Mouse (Mus musculus) heart, postnatal 14 days (tissue): ENCODE data around the gene Cdc42ep1. TPM values are rescaled to one million over a fixed set of nuclear protein-coding genes. Genes with fewer than 3 reads are reported as not detected.

Experiments
- microRNA-seq, 2 experiments: library from miRNA; unstranded; fragments of <30 nt; microRNA quantifications; one replicate each; pipeline ENCODE4 v1.2.0; 2021 to 2022
- total RNA-seq, 2 experiments: library from RNA; stranded (reverse); gene quantifications; 2 replicates each; pipeline ENCODE4 v1.2.3; 2021

Cdc42ep1 gene
- total RNA-seq, 2 experiments from 2014 or later, result 47.5 to 50.8 TPM

Small RNA genes lying within 50 kb of the gene (microRNA-seq; reads per million reads assigned to microRNA genes)
- 0.85 to 2.2 reads per million in 2 experiments for gene Mir6955

Other genes with a start within 250 kb of the Cdc42ep1 start
- 1 to 10 TPM; 5.7 to 8.8 TPM for gene Cyth4, start 245.6 kb upstream of the Cdc42ep1 start, total RNA-seq
- gene Elfn2, start 123.9 kb upstream of the Cdc42ep1 start, total RNA-seq, result 1 to 10 TPM; 3.5 to 4.2 TPM
- gene Mfng, start 69.1 kb upstream of the Cdc42ep1 start, total RNA-seq, result 10 to 100 TPM; 14.0 to 14.6 TPM
- gene Card10, start 39.6 kb upstream of the Cdc42ep1 start, total RNA-seq, result 10 to 100 TPM; 20.3 to 20.6 TPM
- under 1 TPM in 1 of 2 experiments, not detected in 1; 0.53 TPM for gene Lgals2, start 12.9 kb downstream of the Cdc42ep1 start, total RNA-seq
- gene Gga1, start 34.6 kb downstream of the Cdc42ep1 start, total RNA-seq, result 10 to 100 TPM; 38.4 to 39.7 TPM
- gene Gm49510, start 57.0 kb downstream of the Cdc42ep1 start, total RNA-seq, result not detected
- gene Sh3bp1, start 57.1 kb downstream of the Cdc42ep1 start, total RNA-seq, result 1 to 10 TPM; 4.6 to 6.3 TPM
- 1 to 10 TPM; 1.6 to 1.9 TPM for gene Pdxp, start 71.3 kb downstream of the Cdc42ep1 start, total RNA-seq
- gene Lgals1, start 84.1 kb downstream of the Cdc42ep1 start, total RNA-seq, result 100 to 1,000 TPM; 236 to 276 TPM
- gene Nol12, start 92.3 kb downstream of the Cdc42ep1 start, total RNA-seq, result 10 to 100 TPM; 13.6 to 14.3 TPM
- gene Triobp, start 105.1 kb downstream of the Cdc42ep1 start, total RNA-seq, result 10 to 100 TPM; 44.6 to 49.6 TPM
- gene H1f0, start 185.8 kb downstream of the Cdc42ep1 start, total RNA-seq, result 100 to 1,000 TPM; 104 to 128 TPM
- gene Galr3, start 199.3 kb downstream of the Cdc42ep1 start, total RNA-seq, result not detected
- gene Ankrd54, start 220.3 kb downstream of the Cdc42ep1 start, total RNA-seq, result 1 to 10 TPM; 8.7 to 9.4 TPM
- gene Eif3l, start 232.6 kb downstream of the Cdc42ep1 start, total RNA-seq, result 10 to 100 TPM; 73.8 to 81.1 TPM